Mouse (Mus musculus): ENCODE results near the gene Por.

Gene Por

DNA sequence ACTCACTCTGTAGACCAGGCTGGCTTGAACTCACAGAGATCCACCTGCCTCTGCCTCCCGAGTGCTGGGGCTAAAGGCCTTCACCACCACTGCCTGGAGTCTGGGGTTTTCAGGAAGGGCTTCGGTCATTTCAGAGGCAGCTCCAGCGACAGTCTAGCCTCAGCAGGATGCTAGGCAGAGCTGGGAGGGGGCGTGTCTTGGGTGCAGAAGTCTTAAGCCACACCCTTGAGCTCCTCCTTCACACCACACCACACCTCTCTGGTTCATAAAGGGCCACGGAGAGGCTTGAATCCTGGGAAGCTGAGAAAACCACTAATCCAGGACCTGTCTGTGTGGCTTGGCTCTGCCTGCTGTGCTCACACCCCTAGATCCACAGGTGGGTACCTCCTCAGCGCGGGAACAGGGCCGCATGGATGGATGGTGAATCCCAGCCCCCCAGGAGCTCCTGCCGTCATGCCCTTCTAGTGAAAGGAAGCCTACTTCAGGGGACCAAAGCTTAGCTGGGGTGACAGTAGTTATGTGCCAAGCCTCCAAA is at the start of gene Por:
Gene Por (plus strand): TSS at position 293 of the 535 bp plus-strand sequence.
- peak; percentile 28 for DNase-seq (ENCODE audit: extremely low read depth, low read depth)

DNA sequence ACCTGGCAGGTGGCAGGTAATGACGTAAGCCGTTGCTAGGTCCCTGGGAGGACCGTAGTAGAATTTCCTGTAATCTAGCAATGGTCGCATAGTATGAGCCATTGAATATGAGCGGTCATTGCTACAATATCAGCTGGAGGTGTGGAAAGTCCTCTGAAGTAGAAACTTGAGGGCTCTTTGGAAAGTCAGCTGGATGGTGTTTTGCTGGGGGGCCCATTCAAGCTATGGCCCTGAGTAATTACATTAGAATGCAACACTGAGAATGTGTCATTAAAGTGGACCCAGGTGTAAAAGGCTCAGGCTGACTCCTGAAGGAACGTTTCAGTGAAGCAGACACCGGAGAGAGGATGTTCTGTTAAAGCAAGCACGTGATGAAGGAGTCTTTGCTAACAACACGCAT is 49.3 kb upstream of the Por start:
- DNase-seq (ENCODE audit: extremely low read depth, low read depth), result no peak

DNA sequence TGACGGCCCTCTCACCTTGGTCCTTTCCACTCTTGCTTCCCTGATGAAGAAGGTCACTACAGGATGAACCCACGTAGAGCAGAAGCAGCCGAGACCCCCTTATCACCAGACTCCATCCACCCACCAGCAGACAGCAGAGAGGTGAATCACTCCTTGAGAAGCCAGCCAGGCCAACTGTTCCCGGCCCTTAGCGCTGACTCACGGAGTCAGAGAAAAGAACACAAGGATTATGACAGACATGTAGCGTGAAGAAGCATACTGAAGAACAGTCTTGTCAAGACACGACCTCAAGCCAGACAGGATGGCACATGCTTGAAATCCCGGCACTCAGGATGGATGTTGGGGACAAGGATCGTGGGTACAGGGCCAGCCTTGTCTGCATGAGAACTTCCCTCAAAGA is 48.1 kb upstream of the Por start:
- no peak for DNase-seq (ENCODE audit: extremely low read depth, low read depth)

DNA sequence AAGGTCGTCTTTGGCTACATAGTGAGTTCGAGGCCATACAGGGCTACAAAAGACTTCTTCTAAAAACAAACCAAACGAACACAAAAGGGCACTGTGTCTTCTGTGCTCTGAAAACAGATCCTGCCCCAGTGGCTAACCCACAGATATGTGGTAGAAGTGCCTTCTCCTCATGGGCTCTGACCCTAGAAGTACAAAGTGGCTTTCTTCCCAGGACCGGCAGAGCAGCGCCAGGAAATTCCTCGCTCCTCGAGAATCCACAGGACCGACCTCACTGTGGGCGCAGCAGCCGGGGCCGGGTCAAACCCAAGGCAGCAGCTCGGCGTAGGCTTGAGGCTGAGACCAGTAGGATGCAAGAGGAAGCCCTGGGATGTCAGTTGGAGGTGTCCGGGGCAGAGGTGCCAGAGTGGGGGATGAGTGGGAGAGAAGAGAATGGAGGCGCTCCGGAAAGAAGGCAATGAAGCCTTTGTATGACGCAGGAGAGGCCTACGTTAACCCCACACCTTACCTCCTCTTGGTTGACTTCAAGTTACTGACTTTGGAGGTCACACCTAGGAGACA is 46.7 kb upstream of the Por start:
- no peak for DNase-seq (ENCODE audit: extremely low read depth, low read depth)

DNA sequence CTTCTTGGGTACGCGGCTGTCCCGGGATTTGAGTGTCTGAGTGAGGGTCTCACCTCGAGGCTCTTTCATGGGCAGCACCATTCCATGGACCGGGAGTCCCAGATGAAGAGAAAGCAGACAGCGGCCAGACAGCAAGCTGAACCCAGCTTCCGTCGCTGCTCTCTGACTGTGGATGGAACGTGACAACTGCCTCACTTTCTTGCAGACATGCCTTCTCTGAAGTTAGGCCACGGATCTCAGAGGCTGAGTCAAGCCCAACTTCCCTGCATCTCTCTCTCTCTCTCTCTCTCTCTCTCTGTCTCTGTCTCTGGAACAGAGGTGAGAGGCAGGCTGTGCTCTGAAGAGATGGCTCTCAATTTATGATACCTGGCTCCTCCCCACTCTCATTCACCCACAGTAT is 40.9 kb upstream of the Por start:
- DNase-seq (ENCODE audit: extremely low read depth, low read depth), result no peak

DNA sequence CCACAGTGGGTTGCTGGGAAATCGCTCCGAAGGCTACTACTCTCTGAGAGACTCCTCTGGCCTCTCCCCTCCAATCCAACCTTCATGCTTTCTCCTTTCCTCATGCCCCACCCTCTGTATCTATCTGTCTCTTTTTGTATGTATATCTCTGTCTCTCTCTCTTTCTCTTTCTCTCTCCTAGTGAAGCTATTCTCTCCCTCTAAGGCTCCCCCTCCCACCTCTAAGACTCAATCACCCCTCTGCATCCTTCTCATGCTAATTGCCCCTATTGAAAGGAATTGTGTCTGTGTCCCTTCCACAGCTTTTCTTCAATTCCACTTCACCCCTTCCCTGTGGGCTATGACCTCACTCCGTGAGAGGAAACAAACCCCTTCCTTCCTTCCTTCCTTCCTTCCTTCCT is 40.4 kb upstream of the Por start:
- no peak for DNase-seq (ENCODE audit: extremely low read depth, low read depth)

DNA sequence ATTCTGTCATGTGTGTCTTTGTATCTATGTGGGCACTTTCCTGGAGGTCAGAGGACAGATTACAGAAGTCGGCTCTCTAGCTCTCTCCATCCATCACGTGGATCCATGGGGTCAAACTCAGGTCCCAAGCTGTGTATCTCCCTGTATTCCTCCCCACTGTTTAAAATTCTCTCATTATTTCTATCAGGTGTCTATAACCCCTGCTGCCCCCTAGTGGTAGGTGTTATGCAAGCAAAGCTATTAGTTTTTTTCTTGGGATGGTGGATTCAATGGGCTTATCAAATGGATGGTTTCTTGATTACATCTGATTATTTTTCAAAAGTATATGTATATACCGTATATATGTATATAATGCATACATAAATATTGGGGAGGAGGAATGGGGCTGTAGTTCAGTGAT is 39.2 kb upstream of the Por start:
- DNase-seq (ENCODE audit: extremely low read depth, low read depth), result no peak

DNA sequence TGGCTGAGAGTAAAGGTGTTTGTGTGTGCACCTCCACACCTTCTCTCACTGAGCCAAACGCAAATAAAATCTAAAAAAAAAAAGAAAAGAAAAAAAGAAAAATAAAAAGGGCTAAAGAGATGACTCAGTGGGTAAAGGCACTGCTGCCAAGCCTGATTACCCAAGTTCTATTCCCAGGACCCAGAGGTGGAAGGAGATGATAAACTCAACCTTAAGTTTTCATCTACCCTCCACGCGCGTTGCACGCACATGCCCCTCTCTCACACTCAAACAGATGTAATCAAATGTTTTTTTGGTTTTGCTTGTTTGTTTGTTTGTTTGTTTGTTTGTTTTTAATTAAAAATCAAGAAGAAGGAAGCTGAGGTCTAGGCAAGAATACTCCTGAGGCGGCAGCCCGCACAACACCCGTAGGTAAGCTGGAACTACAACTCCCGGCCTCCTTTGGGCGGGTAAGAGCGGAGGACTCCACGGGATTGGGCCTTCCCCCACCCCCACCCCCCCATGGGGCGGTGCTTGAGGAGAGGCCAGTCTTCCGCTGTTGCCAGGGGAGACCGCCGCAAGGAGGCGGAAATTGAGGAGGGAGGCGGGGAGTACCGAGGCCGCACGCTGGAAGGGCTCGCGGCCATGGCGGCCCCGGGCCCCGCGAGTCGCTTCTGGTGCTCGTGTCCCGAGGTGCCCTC is 37.6 kb upstream of the Por start, which contains the start of gene Rhbdd2:
Gene Rhbdd2 (plus strand): TSS at position 502 of the 680 bp plus-strand sequence.
- DNase-seq (ENCODE audit: extremely low read depth, low read depth), result peak; percentile 94

DNA sequence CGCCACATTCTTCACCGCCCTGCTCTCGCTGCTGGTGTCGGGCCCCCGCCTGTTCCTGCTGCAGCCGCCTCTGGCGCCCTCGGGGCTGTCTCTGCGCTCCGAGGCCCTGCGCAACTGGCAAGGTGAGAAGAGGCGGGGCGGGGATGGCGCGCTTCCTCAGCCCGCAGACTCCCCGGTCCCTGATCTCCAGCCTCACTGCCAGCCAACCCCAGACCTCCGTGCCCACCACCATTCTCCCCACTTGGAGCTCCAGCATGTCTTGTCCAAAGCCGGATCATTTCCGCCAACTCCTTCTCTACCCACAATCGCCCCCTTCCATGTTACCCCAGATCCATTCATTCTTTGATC is 37.1 kb upstream of the Por start:
- no peak for DNase-seq (ENCODE audit: extremely low read depth, low read depth)

DNA sequence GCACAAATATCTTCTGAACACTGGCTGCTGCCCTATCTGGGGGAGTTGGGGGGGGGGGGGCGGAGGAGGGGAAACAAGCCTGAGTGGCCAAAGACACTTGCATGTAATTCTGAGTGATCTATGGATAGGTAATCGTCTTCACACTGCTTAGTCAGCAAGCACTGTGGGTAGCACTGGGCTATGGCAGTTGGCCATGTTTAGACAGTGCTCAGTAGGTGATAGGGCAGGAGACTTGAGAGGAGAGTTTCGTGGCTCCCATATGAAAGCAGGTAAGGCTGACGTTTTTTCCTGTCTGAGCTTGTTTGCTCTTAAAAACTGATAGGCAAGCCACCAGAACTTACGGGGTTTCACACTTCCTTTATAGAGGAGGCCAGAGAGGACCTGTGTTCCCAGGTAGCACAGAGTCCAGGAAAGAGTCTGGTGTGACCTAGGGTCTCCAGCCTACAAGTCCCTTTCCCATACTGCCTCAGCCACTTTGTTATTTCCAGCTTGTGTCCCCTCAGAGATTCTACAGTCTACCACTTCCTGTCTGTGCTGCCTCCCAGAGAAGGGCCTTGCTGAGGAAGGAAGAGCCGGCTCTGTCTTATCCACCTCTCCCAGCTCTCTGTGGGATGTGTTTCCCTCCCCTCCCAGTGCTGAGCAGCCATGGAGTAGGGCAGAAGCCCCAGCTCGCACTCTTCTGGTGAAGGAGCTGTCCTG is 29.9 kb upstream of the Por start:
- no peak for DNase-seq (ENCODE audit: extremely low read depth, low read depth)

DNA sequence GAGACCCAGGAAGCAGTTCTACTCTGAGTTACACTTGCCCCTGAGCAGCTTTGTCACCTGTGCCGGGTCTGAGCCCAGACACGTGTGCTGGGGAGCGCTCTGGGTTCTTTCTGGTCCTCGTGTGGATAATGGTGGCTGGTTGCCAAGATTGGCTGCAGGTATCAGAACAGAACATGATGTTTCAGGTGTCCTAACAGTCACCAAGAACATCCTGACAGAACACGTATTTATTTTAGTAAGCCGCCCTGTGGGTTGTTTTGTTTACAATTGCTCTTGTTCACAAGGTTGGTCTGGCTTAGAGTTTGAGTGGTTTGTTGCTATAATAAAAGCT is 29.4 kb upstream of the Por start:
- DNase-seq (ENCODE audit: extremely low read depth, low read depth), result no peak

DNA sequence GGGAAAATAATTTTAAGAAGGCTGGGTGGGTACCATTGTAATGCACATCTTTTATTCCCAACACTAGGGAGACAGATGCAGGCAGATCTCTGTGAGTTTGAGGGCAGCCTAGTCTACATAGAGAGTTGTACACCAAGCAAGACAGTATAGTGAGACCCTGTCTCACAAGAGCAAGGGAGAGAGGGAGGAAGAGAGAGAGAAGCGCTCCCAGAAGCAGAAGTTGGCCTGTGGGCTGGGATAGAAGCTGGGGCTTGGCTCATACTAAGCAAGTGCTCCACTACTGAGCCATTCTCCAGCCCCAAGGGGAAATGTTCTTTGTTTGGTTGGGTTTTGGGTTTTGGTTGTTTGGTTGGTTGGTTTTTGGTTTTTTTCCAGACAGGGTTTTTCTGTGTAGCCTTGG is 28.8 kb upstream of the Por start:
- peak; percentile 50 for DNase-seq (ENCODE audit: extremely low read depth, low read depth)

DNA sequence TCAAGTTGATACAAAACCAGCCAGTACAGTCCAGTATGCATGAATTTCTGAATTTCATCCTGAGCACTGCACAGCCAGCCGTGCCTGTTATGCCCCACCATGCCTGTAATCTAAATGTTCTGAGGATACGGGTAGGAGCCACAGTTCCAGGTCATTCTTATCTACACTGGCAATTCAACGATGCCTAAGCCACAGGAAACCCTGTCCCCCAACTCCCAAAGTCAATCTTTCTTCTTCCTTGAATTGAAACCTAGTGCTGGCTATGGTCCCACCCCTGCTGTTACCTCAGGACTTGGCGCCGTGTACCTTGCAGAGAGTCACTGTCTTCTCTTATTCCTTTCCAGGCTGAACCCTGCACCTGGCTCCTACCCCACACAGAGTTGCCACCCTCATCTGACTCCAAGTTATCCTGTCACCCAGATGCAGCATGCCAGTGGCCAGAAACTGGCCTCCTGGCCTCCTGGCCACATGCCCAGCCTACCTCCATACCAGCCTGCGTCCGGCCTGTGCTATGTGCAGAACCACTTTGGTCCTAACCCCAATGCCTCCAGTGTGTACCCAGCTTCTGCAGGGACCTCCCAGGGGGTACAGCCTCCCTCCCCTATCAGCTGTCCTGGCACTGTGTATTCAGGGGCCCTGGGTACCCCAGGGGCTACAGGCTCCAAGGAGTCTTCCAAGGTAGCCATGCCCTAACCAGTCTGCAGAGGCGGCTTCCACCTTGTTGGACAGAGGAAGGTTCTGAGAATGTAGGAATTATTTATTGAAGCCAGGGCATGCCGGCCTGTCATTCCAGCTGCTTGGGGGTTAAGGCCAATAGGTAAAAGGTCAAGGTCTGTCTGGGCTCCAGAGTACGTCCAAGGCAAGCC is 26.9 kb upstream of the Por start:
- peak; percentile 81 for DNase-seq (ENCODE audit: extremely low read depth, low read depth)

DNA sequence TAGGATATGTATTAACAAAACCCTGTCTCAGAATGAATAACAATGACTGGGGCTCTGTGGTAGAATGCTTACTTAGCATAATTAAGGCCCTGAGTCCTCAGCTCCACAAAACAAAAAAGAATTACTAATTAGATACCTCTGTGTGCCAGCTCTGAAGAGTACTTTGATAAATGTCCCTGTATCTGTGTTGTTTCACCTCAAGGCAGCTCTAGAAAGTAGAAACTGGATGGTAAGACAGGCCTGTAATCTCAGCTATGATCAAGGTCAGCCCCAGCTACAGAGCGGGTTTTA is 26.3 kb upstream of the Por start:
- no peak for DNase-seq (ENCODE audit: extremely low read depth, low read depth)

DNA sequence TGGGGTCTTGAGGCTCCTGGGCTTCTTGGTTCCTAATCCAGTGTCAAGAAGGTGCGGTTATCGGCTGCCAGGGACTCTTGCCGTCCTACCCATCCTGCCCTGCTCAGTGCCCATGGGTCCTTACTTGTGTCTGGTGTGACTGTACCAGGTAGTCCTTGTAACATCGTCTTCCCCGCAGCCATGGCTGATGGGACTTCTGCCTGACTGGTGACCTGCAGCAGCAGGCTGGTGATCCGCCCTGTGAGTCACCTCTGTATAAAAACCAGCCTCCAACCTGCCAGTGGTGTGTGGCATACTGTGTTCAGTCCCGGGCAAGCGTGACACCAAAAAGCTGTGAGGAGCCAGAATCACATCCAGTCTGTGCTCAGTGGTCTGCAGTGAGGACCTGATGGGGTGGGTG is 26.0 kb upstream of the Por start:
- no peak for DNase-seq (ENCODE audit: extremely low read depth, low read depth)

DNA sequence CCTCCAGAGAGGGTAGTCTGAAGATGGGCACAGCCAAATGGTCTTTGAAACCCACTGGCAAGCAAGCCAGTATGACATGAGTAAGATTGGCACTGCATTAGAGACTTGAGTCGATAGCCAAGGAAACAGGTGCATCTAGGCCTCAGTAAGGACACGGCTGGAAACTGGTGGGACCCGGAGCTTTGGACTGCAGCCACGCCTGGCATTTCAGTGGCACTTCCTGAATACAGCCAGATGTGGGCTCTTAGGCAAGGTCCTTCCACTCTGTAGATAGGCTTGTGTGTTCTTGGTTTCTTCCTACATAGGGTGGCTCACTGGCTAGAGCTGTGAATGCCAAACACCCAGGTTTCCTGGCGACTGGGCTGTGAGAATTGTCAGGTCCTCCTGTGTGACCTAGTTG is 24.5 kb upstream of the Por start:
- DNase-seq (ENCODE audit: extremely low read depth, low read depth), result no peak

DNA sequence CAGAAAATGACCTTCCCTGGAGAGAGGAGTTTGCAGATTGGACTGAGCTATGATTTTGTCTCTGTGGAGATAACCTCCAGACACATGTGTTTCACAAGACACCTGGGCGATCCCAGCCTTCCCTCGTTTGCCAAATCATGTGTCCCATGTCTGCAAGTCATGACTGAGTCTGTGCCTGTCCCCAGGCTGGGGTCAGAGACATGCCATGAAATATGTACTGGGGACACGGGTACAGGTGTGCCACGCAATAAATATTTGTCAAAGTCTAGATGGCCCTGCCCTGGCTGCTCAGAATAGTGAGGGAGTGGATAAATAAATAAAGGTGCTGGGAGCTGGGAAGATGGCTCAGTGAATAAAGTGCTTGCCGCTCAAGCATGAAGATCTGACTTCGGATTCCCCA is 23.8 kb upstream of the Por start:
- no peak for DNase-seq (ENCODE audit: extremely low read depth, low read depth)

DNA sequence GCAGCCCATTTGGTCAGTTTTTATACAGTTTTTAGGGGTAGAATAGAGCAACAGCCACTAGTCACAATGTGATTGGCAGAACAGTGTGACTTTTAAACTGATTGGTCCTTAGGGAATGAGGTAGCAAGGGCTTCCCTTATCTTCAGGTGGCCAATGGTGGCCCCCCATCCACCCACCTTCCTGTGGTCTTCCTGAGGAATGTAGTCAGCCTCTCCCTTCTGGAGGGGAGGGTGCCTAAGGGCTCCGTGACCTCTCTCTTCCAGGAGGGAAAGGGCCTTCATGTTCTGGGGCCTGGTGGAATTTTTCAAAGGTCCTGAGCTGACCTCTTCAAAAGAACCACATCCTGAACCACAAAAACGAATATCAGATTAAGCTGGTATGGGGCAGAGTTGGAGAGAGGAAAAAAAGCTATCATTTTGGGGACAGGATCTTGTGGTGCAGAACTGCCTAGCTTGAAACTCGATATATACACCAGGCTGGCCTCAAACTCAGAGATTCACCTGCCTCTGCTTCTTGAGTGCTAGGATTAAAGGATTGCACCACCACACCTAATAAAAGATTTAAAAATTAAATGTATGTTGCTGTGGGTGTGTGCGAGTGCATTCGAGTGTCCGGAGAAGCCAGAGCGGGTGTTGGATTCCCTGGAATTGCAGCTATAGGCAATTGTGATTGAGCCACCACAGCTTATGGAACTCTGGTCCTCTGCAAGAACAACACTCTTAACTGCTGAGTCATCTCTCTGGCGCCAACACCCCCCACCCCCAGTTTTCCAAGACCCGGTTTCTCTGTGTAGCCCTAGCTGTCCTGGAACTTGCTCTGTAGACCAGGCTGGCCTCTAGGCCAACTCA is 21.1 kb upstream of the Por start:
- DNase-seq (ENCODE audit: extremely low read depth, low read depth), result no peak

DNA sequence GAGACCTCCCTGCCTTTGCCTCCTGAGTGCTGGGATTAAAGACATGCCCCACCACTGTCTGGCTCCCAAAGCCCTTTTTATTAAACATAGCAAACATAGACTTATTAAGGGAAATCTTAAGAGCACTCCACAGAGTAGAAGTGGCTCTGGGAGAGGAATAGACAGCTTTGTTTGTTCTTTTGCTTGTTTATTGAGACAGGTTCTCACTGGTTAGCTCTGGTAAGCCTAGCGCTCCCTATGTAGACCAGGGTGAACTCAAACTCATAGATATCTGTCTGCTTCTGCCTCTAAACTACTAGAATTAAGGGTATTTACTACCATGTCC is 20.6 kb upstream of the Por start:
- no peak for DNase-seq (ENCODE audit: extremely low read depth, low read depth)

DNA sequence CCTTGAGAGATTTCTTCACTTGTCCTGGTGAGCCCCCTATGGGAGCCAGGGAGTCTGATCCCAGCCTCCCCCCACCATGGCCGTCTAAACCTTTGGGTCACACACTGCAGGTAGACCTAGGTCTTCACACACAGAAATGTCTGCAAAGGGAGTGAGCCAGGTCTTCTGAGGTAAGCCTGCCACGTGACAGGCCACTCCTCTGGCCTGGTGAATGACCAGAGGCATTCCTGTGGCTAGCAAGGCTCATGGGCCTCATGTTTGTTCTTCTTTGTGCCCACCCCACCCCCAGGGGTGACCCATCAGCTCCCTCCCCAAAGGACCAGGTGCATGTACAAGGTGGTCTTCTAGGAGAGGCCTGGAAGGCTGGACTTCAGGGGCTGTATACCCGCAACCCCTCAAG is 18.3 kb upstream of the Por start:
- no peak for DNase-seq (ENCODE audit: extremely low read depth, low read depth)

DNA sequence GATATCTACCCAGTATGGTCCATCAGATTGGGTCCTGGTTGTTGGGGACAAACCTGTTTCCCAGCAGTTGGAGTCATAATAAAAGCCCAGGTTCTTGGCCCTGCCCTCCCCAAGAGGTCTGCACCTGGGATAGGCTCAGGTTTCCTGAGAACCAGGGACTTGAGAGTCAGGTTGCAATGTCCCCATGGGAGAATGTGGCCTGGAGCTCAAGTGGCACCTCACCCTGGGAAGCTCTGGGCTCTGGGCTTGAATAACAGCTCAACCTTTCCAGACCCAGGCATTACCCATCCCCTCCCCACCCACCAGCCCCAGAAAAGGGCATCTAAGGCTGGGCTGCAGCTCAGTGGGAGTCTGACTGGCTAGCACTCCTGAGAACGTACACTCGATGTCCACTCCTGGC is 16.6 kb upstream of the Por start:
- DNase-seq (ENCODE audit: extremely low read depth, low read depth), result no peak

Measured in MEL-GATA-1-ER (cell line).